Mouse (Mus musculus) heart, embryonic 14.5 days (tissue): ENCODE measurements around the gene Cacna2d1. TPM values are rescaled to one million over a fixed set of nuclear protein-coding genes. Genes with fewer than 3 reads are reported as not detected.
A peak's percentile ranks its signal among the peaks of the same experiment; 100 is the strongest.

ENCODE experiments used
- ATAC-seq: fragments of 200-750 bp; cut with Nextera tagmentation; 2 replicates; pipeline ENCODE4 v1.8.0; 2017; ENCODE audit warnings: low read depth, moderate TSS enrichment; ENCODE audit not compliant: insufficient number of reproducible peaks, insufficient read depth, low FRiP score
- H3K27ac ChIP-seq, 2 experiments: fragments of 200-500 bp in 1 of 2; fragments of 300-500 bp in 1 of 2; sonication (generic) in 1 of 2; replicated peaks in 1 of 2; 2 replicates each; pipeline ENCODE4 v1.5.1; 2012 to 2014; ENCODE audit warnings: low read depth in 2 of 2, low read length in 2 of 2, control low read depth in 1 of 2, mild to moderate bottlenecking in 1 of 2, mixed read lengths in 1 of 2; ENCODE audit not compliant: control insufficient read depth in 1 of 2, insufficient read depth in 1 of 2
- H3K27me3 ChIP-seq: fragments of 300-500 bp; sonication (generic); 2 replicates; pipeline ENCODE4 v1.6.1; 2014; ENCODE audit warnings: mild to moderate bottlenecking, low read length, control low read depth; ENCODE audit not compliant: control insufficient read depth, insufficient read depth
- H3K36me3 ChIP-seq: fragments of 300-500 bp; sonication (generic); 2 replicates; pipeline ENCODE4 v1.6.1; 2014; ENCODE audit warnings: mild to moderate bottlenecking, control low read depth, low read length, mixed read lengths; ENCODE audit not compliant: control insufficient read depth, insufficient read depth
- H3K4me1 ChIP-seq, 2 experiments: fragments of 200-500 bp in 1 of 2; fragments of 300-500 bp in 1 of 2; sonication (generic) in 1 of 2; 2 replicates each; pipeline ENCODE4 v1.6.1; 2012 to 2014; ENCODE audit warnings: low read length in 2 of 2, control low read depth in 1 of 2, mixed read lengths in 1 of 2; ENCODE audit not compliant: control insufficient read depth in 2 of 2, insufficient read depth in 2 of 2
- H3K4me2 ChIP-seq: fragments of 300-500 bp; sonication (generic); 2 replicates; pipeline ENCODE4 v1.6.1; 2014; ENCODE audit warnings: mild to moderate bottlenecking, low read length
- H3K4me3 ChIP-seq, 2 experiments: fragments of 200-500 bp in 1 of 2; fragments of 300-500 bp in 1 of 2; sonication (generic) in 1 of 2; 2 replicates each; pipeline ENCODE4 v1.5.1; 2012 to 2014; ENCODE audit warnings: low read length in 2 of 2, mild to moderate bottlenecking in 2 of 2, control low read depth in 1 of 2, low read depth in 1 of 2, moderate library complexity in 1 of 2; ENCODE audit not compliant: control insufficient read depth in 1 of 2, insufficient read depth in 1 of 2
- H3K9ac ChIP-seq: fragments of 300-500 bp; sonication (generic); 2 replicates; pipeline ENCODE4 v1.6.1; 2014; ENCODE audit warnings: mild to moderate bottlenecking, low read length
- H3K9me3 ChIP-seq: fragments of 300-500 bp; sonication (generic); 2 replicates; pipeline ENCODE4 v1.6.1; 2016; ENCODE audit warnings: low read length, control low read depth; ENCODE audit not compliant: control insufficient read depth
- WGBS: fragments of 180-500 bp; shearing (Covaris S2); extraction: QIAGEN DNeasy Blood & Tissue Kit; methylation state at CpG from one replicate; pipeline ENCODE4 v1.1.7; 2014; 5-methylcytosine and 5-hydroxymethylcytosine counted together
- polyA plus RNA-seq: library from polyadenylated mRNA; unstranded; fragments of >200 nt; fragmentation: Nextera tagmentation; extraction: Ambion mirVana; gene quantifications from 2 replicates; pipeline ENCODE4 v1.2.1, GENCODE M21; 2014

Cacna2d1 gene
- polyA plus RNA-seq, 1 experiment from 2014 or later = 27.0 TPM

DNA sequence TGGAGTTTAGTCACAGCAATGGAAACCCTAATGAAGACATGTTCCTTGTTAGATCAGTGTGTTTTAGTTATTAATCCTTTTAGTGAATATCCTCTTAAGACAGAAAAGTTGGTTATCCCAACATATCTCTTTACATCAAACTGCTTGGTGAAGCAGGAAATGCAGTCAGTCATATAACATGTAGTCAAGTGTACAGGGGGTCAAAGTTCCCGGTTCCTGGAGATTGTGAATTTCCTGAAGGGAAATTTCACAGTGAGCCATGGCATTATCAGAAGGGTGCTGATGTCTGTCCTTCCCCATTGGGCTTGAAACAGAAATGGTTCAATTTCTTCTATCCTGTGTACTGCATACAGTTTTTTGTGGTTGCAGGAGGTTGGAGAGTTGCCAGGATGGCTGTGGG is 25.3 kb downstream of the Cacna2d1 start:
- Histone ChIP-seq H3K4me1 (peaks cover 3 to 16% of the 10 kb centered on the region in 2 experiments; a peak in 3 of 4 replicates), H3K4me2 (peak overlapping the region; percentile 34; the same call in 1 of the 2 replicates), H3K27ac (peak overlapping the region; percentile 64 to 68; a peak in 3 of 4 replicates), H3K27me3 (no peaks in the 10 kb centered on the region), H3K9ac (no peak overlapping the region), H3K36me3 (no peaks in the 10 kb centered on the region), H3K4me3 (no peak overlapping the region), H3K9me3 (no peaks in the 10 kb centered on the region)
- no peak for ATAC-seq
- 68% methylated on average over 1 of the region's 1 CpGs for WGBS

GRCm38 (mm10) chr5:15961866-15962265 is 27.4 kb downstream of the Cacna2d1 start:
- no peaks in the 10 kb centered on the region for H3K36me3 ChIP-seq
- no peak overlapping the region for H3K9ac ChIP-seq
- H3K27ac ChIP-seq = no peak overlapping the region
- no peaks in the 10 kb centered on the region for H3K27me3 ChIP-seq
- H3K9me3 ChIP-seq = no peaks in the 10 kb centered on the region
- 74% methylated on average over 2 of the region's 2 CpGs for WGBS
- no peak overlapping the region for H3K4me2 ChIP-seq
- H3K4me3 ChIP-seq = no peak overlapping the region
- no peak for ATAC-seq
- H3K4me1 ChIP-seq = peaks cover 5 to 23% of the 10 kb centered on the region in 2 experiments; a peak in 3 of 4 replicates

DNA sequence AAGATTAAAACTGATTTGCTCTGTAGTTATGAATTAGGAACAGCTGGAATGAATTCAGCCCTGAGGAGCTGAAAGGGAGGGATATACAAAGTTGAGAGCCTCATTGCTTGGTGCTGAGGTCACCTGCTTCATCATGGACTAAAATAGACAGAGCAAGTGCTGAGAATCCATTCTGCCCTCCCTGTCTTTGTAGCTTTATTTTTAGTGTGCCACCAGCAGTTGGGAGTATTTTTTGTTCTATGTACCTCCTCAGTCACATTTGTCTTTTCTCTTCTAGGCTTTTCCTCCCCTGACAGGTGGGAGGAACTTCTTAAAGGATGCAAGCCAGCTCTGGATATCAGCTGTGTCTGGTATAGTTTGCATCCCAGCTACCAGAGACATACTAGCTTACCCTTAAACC is 32.4 kb downstream of the Cacna2d1 start:
- H3K36me3 ChIP-seq = no peaks in the 10 kb centered on the region
- H3K27me3 ChIP-seq = no peaks in the 10 kb centered on the region
- peaks cover 5 to 42% of the 10 kb centered on the region in 2 experiments for H3K4me1 ChIP-seq
- no peaks in the 10 kb centered on the region for H3K9me3 ChIP-seq
- 0 out of 2 replicates have a peak overlapping the region, but pooled peaks have one; percentile 8 for H3K9ac ChIP-seq
- ATAC-seq = peak; percentile 73; the same call in 1 of the 2 replicates
- H3K4me2 ChIP-seq = peak overlapping the region; percentile 22; the same call in 1 of the 2 replicates
- H3K4me3 ChIP-seq = no peak overlapping the region
- peak overlapping the region; percentile 91 to 97 for H3K27ac ChIP-seq

DNA sequence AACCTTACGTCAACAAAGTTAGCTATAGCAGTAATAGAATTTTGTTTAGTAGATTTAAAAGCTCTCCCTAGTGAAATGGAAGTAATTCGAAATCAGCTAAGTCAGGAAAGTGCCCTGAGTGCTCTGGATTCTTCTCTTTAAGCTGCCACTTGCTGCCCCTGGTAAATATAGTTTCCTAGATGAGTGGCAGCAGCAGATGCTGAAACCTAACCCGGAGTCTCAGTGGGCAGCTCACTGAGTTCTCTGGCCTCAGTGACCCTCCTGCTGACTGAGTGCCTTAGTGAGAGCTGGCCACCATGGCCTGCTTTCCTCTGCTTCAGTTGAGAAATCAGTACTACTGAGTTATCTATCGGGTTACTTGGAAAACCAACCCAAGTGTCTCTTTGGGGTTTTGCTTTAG is 37.3 kb downstream of the Cacna2d1 start:
- H3K27ac ChIP-seq = peak overlapping the region in 1 of 2 experiments; percentile 53; a peak in 2 of 4 replicates
- H3K36me3 ChIP-seq = no peaks in the 10 kb centered on the region
- no peak overlapping the region for H3K4me2 ChIP-seq
- no peaks in the 10 kb centered on the region for H3K27me3 ChIP-seq
- H3K9me3 ChIP-seq = no peaks in the 10 kb centered on the region
- H3K9ac ChIP-seq = no peak overlapping the region
- H3K4me1 ChIP-seq = peaks cover 3 to 42% of the 10 kb centered on the region in 2 experiments
- no peak overlapping the region for H3K4me3 ChIP-seq
- ATAC-seq = no peak
- WGBS = 57% methylated on average over 4 of the region's 4 CpGs

DNA sequence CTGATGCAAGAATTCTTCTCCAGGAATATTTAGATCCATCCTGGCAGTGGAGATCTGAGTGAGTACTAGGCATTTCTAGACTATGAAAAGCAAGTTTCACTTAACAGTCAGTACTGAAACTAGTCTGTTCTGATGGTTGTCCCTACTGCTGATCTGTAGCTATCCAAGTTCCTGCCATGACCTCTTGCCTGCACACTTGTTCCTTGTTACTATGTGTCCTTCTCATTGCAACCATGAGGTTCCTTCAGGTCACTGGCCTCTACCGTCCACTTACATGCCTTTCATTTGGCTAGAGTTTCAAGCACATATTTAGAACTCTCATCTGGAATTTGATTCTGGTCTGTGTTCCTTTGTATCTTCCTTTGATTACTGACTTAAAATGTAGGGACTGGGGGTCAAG is 37.9 kb downstream of the Cacna2d1 start:
- H3K4me1 ChIP-seq = peaks cover 3 to 42% of the 10 kb centered on the region in 2 experiments
- no peak overlapping the region for H3K4me3 ChIP-seq
- 41% methylated on average over 1 of the region's 1 CpGs for WGBS
- no peak overlapping the region for H3K4me2 ChIP-seq
- no peak overlapping the region for H3K9ac ChIP-seq
- H3K9me3 ChIP-seq = no peaks in the 10 kb centered on the region
- no peaks in the 10 kb centered on the region for H3K27me3 ChIP-seq
- 0 out of 4 replicates have a peak overlapping the region, but pooled peaks of 1 of the 2 experiments have one; percentile 53 for H3K27ac ChIP-seq
- ATAC-seq = no peak
- no peaks in the 10 kb centered on the region for H3K36me3 ChIP-seq

GRCm38 (mm10) chr5:15974652-15975051 is 40.2 kb downstream of the Cacna2d1 start:
- Histone ChIP-seq H3K4me1 (peaks cover 2 to 26% of the 10 kb centered on the region in 2 experiments), H3K9me3 (no peaks in the 10 kb centered on the region), H3K27ac (no peak overlapping the region), H3K9ac (no peak overlapping the region), H3K27me3 (no peaks in the 10 kb centered on the region), H3K36me3 (no peaks in the 10 kb centered on the region), H3K4me3 (no peak overlapping the region), H3K4me2 (no peak overlapping the region)
- no peak for ATAC-seq

GRCm38 (mm10) chr5:15979225-15979624 is 44.7 kb downstream of the Cacna2d1 start:
- no peaks in the 10 kb centered on the region for H3K9me3 ChIP-seq
- no peak for ATAC-seq
- H3K9ac ChIP-seq = no peak overlapping the region
- no peaks in the 10 kb centered on the region for H3K36me3 ChIP-seq
- no peak overlapping the region for H3K27ac ChIP-seq
- peaks cover 2 to 12% of the 10 kb centered on the region in 2 experiments; a peak in 2 of 4 replicates for H3K4me1 ChIP-seq
- 77% methylated on average over 2 of the region's 2 CpGs for WGBS
- H3K4me3 ChIP-seq = no peak overlapping the region
- no peak overlapping the region for H3K4me2 ChIP-seq
- no peaks in the 10 kb centered on the region for H3K27me3 ChIP-seq

DNA sequence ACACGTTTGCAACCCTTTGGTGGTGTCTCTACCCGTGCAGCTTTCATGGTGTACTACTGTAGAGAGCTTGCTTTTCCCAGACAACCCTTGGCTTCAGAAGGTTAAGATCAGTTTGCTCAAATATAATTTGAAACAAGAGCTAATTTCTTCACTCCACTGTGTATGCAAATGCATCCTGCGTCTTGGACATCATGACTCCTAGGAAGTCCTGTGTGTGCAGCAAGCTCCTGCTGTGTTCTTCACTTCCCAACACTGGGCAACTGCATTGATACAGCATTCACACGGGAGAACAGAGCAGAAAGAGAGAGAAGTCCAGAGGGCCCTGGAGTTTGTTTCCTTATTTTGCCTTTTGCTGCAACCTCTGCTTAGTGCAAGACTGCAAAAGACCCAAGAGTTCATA is 48.1 kb downstream of the Cacna2d1 start:
- Histone ChIP-seq H3K9ac (no peak overlapping the region), H3K36me3 (no peaks in the 10 kb centered on the region), H3K4me1 (peaks cover 2 to 15% of the 10 kb centered on the region in 2 experiments; a peak in 3 of 4 replicates), H3K27me3 (no peaks in the 10 kb centered on the region), H3K27ac (no peak overlapping the region), H3K9me3 (no peaks in the 10 kb centered on the region), H3K4me2 (no peak overlapping the region), H3K4me3 (no peak overlapping the region)
- WGBS = 59% methylated on average over 4 of the region's 4 CpGs
- ATAC-seq = no peak
